Mouse (Mus musculus): ENCODE measurements around the gene Unc45b.

The Unc45b gene

DNA sequence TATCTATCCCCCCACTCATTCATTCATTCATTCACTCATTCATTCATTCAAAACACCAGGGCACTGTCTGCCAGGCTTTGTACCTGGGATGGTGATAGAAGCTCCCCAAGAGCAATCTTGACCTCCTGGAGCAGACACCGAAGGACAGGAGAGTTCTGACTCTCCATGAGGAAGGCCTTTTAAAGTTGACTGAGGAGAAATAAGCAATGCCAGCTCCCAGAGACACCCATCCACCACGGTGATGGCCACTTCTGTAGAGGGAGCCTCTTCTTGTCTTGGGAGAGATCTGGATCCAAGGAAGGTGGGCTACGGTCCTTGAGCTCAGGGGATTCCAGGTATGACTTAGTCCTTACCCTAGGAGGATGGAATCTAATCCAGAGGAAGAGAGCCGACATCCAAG lies at the start of gene Unc45b:
Gene Unc45b, plus strand, starts transcription at position 301 of the 400 bp plus-strand sequence.
- no peak for DNase-seq (ENCODE audit: low spot score)

DNA sequence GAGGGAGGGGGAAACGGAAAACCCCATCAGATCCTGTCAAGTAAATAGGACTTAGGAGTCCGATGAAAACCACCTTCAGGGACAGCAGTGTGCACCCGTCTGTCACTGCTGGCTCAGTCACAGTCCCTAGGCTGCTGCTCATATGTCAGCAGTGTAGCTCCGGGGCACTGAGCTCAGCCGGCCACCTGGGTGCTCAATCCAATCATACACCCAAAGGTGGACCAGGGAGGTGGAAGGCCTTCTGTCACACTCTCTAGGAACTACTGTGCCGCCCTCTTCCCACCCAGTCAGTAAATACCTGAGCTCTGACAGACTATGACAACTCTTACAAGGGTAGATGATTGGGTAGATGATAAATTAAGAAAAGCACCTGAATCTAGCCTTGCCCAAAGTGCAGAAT lies 49.6 kb upstream of the Unc45b start:
- DNase-seq (ENCODE audit: low spot score) = no peak

DNA sequence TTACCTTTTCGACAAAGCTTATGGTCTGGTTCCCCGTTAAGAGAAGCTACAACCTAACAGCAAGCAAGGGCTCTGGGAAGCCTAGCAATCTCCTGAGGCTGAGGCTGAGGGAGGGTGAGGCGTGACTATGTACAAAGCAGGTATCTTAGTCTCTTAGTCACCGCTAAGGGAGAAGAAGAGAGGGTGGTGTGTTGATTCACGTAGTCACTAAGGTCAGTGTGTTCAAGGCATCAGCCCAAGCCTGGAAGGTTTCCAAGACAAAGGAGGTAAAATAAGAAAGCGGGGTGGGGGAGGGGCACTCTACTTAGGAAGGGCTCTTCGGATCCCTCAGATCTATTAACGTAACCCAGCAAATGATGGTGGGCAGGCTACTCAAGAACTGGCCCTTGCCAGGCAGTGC lies 48.8 kb upstream of the Unc45b start:
- DNase-seq (ENCODE audit: low spot score) = no peak

DNA sequence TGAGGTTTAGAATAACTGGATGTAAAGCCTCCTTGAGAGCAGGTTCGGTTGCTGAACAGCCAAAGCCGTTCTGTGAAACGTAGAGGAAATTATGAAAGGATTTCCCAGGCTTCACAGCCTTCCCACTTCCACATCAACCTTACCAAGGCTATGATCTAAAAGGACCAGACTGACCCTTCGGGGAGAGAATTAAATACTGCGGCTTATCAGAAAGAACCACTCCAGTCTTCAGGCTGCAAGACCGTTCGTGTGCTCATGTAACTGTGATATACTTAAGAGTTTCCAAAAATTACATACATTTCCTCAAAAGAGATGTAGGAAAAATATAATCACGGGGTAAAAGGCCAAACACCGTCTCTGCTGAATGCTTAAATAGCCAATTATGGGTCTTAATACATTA lies 47.7 kb upstream of the Unc45b start:
- no peak for DNase-seq (ENCODE audit: low spot score)

DNA sequence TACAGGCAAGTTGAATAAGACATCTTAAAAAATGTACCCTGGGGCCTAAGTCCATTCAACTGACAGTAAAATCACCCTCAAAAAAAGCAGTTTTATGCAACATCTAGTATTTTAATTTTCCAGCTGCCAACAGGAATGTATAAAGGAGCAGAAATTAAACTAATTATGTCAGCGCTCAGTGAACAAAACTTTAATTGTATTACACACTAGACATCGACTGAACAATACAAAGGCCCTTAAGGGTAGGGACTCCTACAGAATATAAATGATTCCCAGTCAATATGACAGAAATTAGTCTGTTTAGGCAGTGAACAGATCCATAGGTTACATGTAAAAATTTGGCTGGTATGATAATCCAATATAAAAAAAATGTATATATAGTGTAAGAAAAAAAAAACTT lies 47.3 kb upstream of the Unc45b start:
- no peak for DNase-seq (ENCODE audit: low spot score)

DNA sequence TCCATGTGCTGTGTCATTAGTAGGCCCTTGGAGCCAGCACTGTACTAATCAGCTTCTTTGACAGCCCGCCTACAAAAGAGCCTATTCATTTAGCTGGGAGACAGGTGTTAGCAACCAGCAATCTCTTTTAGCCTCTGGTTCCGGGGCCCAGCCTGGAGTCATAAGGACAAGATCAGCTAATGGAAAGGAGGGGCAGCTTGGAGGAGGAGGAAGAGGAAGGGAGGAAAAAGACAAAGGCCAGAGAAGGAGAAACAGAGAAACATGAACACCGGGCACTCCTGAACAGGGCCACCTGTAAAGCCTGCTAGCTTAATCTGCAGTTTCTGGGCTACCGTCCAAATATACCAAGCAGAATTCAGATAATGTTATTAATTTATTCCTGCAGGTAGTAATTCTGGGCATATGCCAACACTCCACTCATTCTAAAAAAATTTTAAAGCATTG lies 46.8 kb upstream of the Unc45b start:
- DNase-seq (ENCODE audit: low spot score) = no peak

DNA sequence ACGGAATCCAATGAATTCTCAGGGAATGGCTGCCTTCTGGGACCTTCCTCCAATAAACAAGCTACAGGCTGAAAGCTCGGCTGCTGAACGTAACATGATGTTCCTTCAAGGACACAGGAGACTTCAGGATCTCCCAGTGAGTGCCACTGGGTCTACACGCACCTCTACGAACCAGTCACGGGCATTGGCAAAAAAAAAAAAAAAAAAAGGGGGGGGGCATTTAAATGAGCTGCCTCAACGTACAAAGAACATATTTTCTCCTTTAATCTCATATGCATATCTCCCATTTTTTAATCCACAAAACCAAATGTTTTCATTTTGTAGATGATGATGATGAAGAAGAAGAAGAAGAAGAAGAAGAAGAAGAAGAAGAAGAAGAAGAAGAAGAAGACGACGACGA lies 44.4 kb upstream of the Unc45b start:
- DNase-seq (ENCODE audit: low spot score) = no peak

DNA sequence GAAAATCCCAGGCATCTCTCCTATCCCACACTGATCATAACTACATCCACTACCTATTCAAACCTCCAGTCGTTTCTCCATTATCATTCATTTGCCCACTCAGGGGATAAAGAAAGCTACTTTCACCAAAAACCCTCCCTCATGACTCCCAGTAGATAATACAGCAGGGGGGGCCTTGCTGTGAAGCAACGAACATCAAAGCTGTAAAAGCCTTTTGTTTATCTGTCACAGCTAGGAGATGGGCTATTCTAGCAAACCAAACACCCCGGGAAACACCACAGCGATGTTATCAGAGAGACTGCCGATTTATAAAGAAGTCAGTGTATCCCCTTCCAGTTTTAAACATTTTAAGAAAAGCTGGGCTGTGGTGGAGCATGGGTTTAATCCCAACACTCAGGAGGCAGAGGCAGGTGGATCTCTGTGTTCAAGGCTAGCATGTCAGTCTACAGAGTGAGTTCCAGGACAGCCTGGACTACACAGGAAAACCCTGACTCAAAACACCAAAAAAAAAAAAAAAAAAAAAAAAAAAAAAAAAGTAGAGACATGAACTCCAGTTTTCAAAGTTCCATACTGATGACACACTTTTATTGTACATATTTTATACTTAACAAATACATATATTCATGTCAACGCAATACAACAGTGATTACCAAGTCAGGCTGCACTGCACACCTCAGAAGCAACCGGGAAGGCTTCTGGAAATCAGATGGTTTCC lies 43.3 kb upstream of the Unc45b start:
- DNase-seq (ENCODE audit: low spot score) = no peak

DNA sequence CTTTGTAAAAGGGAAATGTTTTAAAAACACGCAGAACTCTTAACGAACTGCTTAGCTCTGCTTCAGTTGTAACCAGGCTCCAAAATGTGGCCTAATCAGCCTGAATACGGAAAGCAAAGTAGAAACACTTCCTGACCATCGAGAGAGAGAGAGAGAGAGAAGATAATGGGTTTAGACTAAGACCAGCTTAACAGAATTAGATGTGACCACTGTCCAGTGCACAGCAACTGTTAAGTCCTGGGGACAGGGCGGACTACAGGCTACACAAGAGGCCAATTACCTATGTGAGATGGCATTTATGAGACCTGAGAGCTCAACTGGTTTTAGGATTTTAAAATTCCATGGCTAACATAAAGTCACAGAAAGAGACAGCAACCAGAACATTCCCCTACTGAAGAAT lies 42.4 kb upstream of the Unc45b start:
- DNase-seq (ENCODE audit: low spot score) = no peak

DNA sequence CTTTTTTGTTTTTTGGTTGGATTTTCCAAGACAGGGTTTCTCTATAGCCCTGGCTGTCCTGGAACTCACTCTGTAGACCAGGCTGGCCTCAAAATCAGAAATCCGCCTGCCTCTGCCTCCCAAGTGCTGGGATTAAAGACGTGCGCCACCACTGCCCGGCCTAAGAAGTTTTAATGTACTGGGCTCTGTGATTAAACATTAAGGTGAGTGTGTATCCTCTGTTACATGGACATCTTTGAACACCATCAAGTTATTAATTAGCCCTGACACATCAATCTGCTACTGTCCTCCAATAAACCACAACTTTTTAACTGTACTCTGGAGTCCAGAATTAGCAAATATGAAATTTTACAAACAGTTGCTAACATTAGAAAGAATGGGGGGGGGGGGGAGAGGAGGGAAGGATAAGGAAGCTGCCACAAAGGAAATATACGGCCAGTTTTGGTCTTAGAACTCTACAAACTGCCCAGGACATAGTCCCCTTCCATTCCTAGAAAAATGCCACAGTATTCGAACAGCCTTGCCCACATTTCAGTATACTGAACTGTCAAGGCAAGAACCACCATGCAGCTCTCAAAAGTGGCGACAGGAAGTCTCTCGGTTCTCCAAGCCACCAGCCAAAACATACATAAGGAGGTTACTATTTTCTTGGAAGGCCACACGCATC lies 40.7 kb upstream of the Unc45b start:
- no peak for DNase-seq (ENCODE audit: low spot score)

DNA sequence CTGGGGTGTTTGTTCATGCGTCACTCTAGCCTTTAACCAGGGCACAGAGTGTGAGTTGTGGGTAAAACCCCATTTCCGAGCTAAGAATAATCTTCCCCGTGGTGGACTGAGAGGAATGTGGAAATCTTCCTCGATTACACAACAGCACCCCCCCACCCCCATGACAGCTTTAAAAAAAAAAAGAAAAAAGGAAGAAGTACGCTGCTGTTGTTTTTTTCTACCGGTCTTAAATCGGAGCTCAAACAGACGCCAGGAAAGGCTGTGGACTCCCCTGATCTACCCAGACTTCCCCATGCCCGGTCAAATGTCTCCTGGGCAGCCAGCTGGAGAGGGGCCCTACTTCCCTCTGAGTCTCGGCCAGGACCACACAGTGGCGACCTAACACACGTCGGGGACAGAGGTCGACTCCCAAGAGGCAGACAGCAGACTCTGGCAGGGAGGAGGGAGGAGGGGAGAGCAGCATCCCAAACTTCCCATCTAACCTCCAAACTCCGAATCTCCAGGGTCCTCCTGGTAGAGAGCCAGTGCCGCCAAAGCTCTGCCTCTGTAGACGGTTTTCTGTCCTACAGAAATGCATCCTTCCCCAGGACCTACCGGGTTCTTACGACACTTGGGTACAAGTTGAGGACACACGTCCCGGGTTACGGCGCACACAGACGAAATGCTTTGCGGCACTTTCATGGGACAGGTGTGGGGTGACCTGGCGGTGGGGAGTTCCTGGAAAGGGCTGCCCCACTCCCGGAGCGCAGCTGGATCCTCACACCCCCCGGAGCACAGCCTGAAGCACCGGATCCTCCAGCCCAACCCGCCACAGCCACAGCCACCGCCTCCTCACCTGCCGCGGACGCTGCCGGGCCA lies 39.9 kb upstream of the Unc45b start:
- peak; percentile 36 for DNase-seq (ENCODE audit: low spot score)

DNA sequence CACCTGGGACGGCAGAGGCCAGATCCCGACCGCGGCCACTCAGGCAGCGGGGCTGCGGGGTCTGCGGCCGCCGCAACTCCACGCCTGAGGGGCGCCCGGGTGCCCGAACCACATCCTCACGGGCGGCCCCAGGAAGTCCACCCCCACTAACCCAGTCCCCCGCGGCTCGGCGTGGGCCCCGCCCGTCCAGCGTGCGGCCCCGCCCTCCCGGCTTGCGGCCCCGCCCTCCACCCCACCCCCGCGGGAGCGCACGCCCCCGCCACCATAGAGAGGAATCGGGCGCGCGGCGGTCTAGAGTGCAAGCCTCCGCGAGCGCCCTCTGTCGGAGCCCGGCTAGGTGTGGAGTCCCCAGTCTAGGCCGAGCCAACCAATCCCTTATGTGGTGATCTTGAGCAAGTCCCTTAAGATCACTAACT lies 39.3 kb upstream of the Unc45b start, which contains the start of gene Rffl:
Gene Rffl, minus strand, starts transcription at position 180 of the 416 bp plus-strand sequence.
- peak; percentile 98 for DNase-seq (ENCODE audit: low spot score)

DNA sequence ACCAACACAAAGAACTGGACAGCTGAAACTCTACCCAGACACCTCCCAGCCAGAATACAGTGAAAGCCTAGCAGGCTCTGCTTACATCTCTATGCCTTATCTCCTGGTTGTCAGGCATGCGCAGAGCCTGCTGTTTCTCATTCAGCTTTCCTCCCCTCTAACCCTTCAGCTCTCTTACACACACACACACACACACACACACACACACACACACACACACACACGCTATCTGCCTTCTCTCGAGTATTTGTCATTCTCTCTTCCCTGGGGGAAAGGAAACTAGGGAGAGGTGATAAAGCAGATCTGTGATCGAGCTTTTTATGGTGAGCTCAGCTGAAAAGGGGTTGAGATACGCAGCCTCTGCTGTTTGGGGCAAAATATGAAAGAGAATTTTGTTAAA lies 35.4 kb upstream of the Unc45b start:
- DNase-seq (ENCODE audit: low spot score) = no peak

DNA sequence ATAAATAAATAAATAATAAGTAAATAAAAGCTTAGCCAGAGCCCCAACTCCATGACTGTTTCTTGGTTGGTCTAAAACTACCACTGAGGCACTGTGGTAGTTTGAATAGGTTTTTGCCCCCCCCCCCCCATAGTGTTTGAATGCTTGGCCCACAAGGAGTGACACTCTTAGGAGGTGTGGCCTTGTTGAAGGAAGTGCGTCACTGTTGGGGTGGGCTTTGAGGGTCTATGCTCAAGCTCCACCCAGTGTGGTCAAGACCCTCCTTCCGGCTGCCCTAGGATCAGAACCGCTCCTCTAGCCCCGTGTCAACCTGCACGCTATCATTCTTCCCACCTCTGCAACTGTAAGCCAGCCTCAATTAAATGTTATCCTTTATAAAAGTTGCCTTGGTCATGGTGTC lies 34.7 kb upstream of the Unc45b start:
- DNase-seq (ENCODE audit: low spot score) = no peak

DNA sequence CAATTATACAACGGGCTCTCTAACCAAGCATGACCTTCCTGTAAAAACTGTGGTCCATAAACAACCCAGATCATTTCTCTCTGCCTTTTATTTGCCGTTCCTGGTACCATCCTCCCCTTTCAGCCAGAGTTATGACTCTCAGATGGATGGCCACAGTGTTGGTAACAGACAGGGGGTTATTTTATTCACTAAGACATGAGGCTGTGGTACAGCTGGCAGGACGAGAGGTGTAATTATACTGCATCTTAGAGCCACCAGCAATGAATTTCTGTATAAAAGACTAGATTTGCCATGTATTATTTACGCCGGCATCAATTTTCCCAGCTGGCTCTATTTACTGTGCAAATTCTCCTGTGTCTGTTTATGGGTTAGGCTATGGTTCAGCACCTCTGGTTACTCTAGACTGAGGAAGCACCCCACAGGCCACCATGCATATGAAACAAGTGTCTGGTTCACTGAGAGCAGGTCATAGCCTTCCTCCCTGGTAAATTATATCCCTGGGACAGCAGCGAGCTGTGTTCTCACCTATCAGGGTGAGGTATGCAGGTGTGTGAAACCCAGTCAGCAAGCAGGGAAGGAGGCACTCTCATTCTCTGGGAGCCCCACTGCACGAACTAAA lies 32.5 kb upstream of the Unc45b start:
- DNase-seq (ENCODE audit: low spot score) = no peak

DNA sequence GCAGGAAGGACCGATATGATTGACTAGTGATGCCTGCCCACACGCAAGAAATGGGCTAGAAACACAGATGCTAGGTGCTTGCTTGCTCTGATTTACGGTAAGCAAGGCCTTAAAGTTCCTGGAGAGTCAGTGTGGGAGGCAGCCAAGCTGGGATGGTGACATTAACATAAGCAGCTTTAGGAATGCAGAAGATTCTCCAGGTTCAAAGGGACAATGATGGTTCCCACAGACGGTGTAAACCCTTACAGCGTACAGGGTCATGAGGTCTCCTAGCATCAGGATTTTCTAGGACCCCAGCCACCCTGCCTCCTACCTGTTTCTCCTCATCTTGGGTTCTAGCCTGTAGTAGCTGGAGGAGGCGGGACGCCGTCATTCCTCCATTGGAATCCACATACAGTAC lies 27.2 kb upstream of the Unc45b start:
- DNase-seq (ENCODE audit: low spot score) = no peak

DNA sequence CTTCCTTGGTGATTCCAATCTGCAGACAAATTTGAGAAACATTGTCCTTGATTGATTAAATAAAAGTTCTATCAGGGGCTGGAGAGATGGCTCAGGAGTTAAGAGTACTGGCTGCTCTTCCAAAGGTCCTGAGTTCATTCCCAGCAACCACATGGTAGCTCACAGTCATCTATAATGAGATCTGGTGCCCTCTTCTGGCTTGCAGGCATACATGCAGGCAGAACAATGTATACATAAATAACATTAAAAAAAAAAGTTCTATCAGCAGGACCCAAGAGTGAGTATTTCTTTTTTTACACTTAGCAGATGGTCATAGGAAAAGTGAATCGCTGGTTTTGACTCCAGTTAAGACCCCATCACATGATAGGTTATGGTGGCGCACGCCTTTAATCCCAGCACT lies 23.8 kb upstream of the Unc45b start:
- DNase-seq (ENCODE audit: low spot score) = no peak

DNA sequence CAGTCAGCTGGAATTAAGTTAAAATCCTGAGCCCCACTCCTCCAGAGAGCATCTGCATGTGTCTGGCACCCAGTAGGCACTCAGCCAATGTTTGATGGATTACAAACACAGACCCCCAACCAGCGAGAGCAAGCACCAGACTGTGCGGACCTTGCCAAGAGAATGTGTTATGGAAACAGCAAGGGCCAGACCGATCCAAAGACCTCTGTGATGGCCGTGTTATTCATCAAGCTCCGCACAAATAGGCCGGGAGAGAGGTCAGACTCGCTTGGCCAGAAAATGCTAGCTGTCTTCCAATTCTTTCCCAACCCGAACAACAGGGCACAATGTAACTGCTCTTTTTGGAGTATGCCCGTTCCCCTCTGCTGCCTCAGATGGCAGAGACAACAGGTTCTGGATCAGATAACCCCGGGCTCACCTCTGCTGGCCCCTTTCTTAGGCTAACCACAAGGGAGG lies 21.8 kb upstream of the Unc45b start:
- no peak for DNase-seq (ENCODE audit: low spot score)

DNA sequence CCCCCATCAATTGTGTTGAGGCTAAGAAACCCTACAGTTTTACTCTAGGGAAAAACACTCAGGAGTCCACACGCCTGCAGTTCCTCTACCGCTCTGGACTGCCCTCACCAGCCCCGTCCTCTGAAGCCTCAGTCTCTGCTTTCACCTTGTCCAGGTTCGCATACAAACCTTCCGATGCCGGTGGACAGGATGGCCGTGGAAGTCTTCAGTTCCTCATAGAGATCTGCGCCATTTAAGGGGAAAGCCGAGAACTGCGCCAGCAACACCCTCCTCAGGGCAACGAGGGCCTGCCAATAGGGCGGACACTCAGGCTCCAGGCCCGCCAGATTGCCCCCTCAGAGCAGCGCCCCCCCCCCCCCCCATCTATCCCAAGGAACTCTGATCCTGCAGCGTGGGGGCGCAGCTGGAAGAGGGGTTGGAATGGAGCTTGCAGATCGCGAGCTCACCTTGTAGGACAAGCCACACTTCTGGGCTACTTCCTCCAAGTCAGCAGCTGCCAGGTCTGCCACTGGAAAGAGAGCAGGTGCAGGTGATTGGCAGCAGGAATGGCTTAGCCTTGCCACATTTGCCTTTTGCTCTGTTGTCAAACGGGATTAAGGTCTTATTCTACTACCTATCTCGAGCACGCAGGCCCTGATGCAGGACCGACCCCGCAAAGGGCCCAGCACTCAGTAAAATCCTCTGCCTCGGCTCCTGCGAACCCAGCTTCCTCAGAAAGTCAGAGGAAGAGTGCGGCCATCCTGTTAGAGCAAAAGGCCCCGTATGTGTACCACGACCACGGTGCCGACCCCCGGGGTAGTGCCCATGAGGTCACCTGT lies 20.6 kb upstream of the Unc45b start:
- DNase-seq (ENCODE audit: low spot score) = peak; percentile 19

DNA sequence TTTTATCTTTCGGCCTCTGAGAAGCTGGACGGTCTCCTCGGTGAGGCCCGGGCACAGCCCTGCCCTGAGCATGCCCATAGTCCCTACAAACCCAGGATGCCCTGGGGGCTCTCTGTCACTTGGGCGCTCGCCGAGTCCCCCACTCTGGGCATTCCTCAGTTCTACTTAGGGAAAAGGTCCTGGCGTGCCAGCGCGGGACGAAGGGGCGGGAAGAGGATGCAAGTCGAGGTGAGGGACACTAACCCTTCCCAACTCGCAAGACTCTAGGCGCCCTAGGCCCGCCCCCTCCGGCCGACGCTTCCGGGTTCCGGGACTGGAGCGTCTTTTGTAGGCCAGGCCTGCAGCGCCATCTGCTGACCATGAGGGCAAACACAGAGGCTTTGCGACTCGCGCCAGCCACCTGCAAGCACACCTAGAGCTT lies 20.0 kb upstream of the Unc45b start, which contains the start of gene Rad51d:
Gene Rad51d, minus strand, starts transcription at position 273 of the 421 bp plus-strand sequence.
- DNase-seq (ENCODE audit: low spot score) = peak; percentile 94

DNA sequence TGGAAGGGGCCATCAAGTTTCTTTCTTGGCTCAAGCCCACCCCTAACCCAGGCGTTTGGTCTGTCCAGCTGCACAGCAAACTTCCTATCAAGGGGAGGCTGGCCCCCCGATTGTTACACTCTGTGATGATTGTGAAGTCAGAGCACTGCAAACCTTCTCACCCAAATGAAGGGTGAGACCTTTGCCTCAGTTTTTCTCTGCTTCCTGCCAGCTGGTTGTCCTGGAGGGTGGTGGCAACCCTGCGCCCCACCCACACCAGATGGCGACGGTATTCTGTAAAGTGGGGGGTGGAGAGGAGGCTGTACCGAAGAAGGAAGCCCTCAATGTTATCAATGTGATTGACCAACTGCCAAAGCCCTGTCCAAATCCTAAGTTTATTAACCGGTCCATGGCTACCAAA lies 18.4 kb upstream of the Unc45b start, which contains the start of gene Fndc8:
Gene Fndc8, plus strand, starts transcription at position 189 of the 400 bp plus-strand sequence.
- no peak for DNase-seq (ENCODE audit: low spot score)

Measured in urinary bladder, postnatal 25 days (tissue).